Mouse (Mus musculus): Measurements from ENCODE around the gene Edem1. TPM values are rescaled to one million over a fixed set of nuclear protein-coding genes. Genes with fewer than 3 reads are reported as not detected.
A peak's percentile ranks its signal among the peaks of the same experiment; 100 is the strongest.

Gene Edem1
- polyA plus RNA-seq (2011; ENCODE audit: insufficient read depth, insufficient read length, low read depth, missing spikeins): 64.3 and 77.0 TPM in 2 replicates

DNA sequence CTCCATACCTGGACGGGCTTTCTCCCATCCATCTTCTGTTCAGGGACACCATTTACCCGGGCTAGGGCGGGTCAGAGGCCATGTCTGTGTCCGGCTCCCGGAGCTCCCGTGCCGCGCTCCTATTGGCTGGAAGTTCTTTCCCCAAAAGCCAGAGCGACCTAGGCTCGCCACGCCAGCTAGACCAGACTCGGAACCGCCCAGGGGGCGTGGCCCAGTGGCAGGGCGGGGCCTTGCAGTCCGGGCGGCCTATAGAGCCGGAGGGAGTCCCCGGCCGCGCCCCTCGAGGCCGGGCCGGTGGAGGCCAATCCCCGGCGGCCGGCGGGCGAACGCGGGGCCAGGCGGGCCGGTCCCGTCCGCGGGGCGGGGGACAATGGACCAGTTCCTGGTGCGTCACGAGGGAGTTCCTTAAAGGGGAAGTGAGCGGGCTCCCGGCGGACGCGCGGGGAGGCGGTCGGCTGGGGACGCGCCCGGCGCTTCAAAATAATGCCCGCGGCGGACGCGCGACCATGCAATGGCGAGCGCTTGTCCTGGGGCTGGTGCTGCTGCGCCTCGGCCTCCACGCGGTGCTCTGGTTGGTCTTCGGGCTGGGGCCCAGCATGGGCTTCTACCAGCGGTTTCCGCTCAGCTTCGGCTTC lies at the start of gene Edem1:
Gene Edem1, plus strand, starts transcription at position 408 of the 635 bp plus-strand sequence.
- peak within 1 kb of the TSS; percentile 44; the same call in 1 of the 2 replicates for H3K27ac ChIP-seq (ENCODE audit: insufficient read depth, low read length)

GRCm38 (mm10) chr6:108781865-108782264 lies 46.6 kb upstream of the Edem1 start:
- no peaks in the 10 kb centered on the region for H3K27me3 ChIP-seq (ENCODE audit: control insufficient read depth, insufficient read depth, low read length, poor library complexity, severe bottlenecking)
- H3K4me3 ChIP-seq (ENCODE audit: low read depth, low read length): no peak overlapping the region
- no peak overlapping the region for H3K9ac ChIP-seq (ENCODE audit: low read depth, poor library complexity, severe bottlenecking)
- no peak for TF ChIP-seq POLR2A (IDR thresholded peaks at IDR 0.05; ENCODE audit: insufficient read depth, low read length)
- TF ChIP-seq EP300 (IDR thresholded peaks at IDR 0.05; ENCODE audit: insufficient read depth, low read depth, low read length): no peak
- H3K9me3 ChIP-seq (replicated peaks; ENCODE audit: control insufficient read depth, insufficient read depth, low read length, poor library complexity, severe bottlenecking): no peaks in the 10 kb centered on the region
- H3K27ac ChIP-seq (ENCODE audit: insufficient read depth, low read length): no peak overlapping the region
- no peaks in the 10 kb centered on the region for H3K4me1 ChIP-seq (ENCODE audit: control insufficient read depth, insufficient read depth, low read length)
- H3K36me3 ChIP-seq (ENCODE audit: control insufficient read depth, insufficient read depth, low read length, poor library complexity, severe bottlenecking): no peaks in the 10 kb centered on the region

More for the DNA sequence above, at the start of gene Edem1:
- H3K4me3 ChIP-seq (ENCODE audit: low read depth, low read length): peak within 1 kb of the TSS; percentile 97
- TF ChIP-seq POLR2A (IDR thresholded peaks at IDR 0.05; ENCODE audit: insufficient read depth, low read length) (peak; percentile 29), CTCF (IDR thresholded peaks at IDR 0.05; ENCODE audit: low read depth, low read length) (no peak)
- no peaks in the 10 kb centered on the region for H3K9me3 ChIP-seq (replicated peaks; ENCODE audit: control insufficient read depth, insufficient read depth, low read length, poor library complexity, severe bottlenecking)
- no peaks in the 10 kb centered on the region for H3K27me3 ChIP-seq (ENCODE audit: control insufficient read depth, insufficient read depth, low read length, poor library complexity, severe bottlenecking)
- peak within 1 kb of the TSS; percentile 98 for H3K9ac ChIP-seq (ENCODE audit: low read depth, poor library complexity, severe bottlenecking)
- H3K36me3 ChIP-seq (ENCODE audit: control insufficient read depth, insufficient read depth, low read length, poor library complexity, severe bottlenecking): no peaks in the 10 kb centered on the region; the same call in 1 of the 2 replicates
- no peaks in the 10 kb centered on the region for H3K4me1 ChIP-seq (ENCODE audit: control insufficient read depth, insufficient read depth, low read length)

GRCm38 (mm10) chr6:108782526-108783183 lies 45.8 kb upstream of the Edem1 start, which contains the start of gene Arl8b:
Gene Arl8b (plus strand): TSS chr6:108783099.
- Histone ChIP-seq H3K9me3 (replicated peaks; ENCODE audit: control insufficient read depth, insufficient read depth, low read length, poor library complexity, severe bottlenecking) (no peaks in the 10 kb centered on the region), H3K9ac (ENCODE audit: low read depth, poor library complexity, severe bottlenecking) (peak within 1 kb of the TSS; percentile 80), H3K4me1 (ENCODE audit: control insufficient read depth, insufficient read depth, low read length) (no peaks in the 10 kb centered on the region), H3K4me3 (ENCODE audit: low read depth, low read length) (peak within 1 kb of the TSS; percentile 83), H3K27me3 (ENCODE audit: control insufficient read depth, insufficient read depth, low read length, poor library complexity, severe bottlenecking) (no peaks in the 10 kb centered on the region), H3K27ac (ENCODE audit: insufficient read depth, low read length) (no peak within 1 kb of the TSS), H3K36me3 (ENCODE audit: control insufficient read depth, insufficient read depth, low read length, poor library complexity, severe bottlenecking) (no peaks in the 10 kb centered on the region)
- peak; percentile 85 for TF ChIP-seq EP300 (IDR thresholded peaks at IDR 0.05; ENCODE audit: insufficient read depth, low read depth, low read length)
- TF ChIP-seq POLR2A (IDR thresholded peaks at IDR 0.05; ENCODE audit: insufficient read depth, low read length): peak; percentile 54
- peak; percentile 85 for TF ChIP-seq CTCF (IDR thresholded peaks at IDR 0.05; ENCODE audit: low read depth, low read length)

DNA sequence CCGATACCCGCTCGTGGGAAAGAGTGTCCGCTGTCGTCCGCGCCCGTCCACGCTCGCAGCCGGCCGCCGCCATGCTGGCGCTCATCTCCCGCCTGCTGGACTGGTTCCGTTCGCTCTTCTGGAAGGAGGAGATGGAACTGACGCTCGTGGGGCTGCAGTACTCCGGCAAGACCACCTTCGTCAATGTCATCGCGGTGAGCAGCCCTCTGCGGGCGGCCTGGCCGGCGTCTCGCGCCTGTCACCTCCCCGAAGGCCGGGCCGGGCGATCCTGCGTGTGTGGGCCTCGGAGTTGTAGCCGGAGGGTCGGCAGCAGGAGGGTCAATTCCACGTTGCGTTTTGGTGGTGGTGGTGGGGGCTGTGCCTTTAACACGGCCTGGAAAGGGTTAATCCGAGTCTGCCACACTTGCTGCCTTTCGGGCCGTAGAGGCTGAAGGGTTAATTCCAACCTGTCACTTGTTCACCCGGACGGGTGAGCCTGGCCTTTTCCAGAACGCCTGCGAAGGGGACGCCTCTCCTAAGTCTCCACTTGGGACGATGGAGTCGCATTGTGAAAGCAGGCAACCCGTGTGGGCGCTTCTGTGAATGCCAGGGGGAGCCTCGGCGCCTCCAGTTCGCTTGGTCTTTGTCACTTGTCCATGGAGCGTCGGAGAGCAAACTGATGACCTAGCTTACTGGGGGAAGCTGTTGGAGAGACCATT lies 45.1 kb upstream of the Edem1 start:
- TF ChIP-seq CTCF (IDR thresholded peaks at IDR 0.05; ENCODE audit: low read depth, low read length): no peak

GRCm38 (mm10) chr6:108784056-108784455 lies 44.4 kb upstream of the Edem1 start:
- H3K9ac ChIP-seq (ENCODE audit: low read depth, poor library complexity, severe bottlenecking): peak overlapping the region; percentile 80
- no peaks in the 10 kb centered on the region for H3K27me3 ChIP-seq (ENCODE audit: control insufficient read depth, insufficient read depth, low read length, poor library complexity, severe bottlenecking)
- no peaks in the 10 kb centered on the region for H3K9me3 ChIP-seq (replicated peaks; ENCODE audit: control insufficient read depth, insufficient read depth, low read length, poor library complexity, severe bottlenecking)
- H3K36me3 ChIP-seq (ENCODE audit: control insufficient read depth, insufficient read depth, low read length, poor library complexity, severe bottlenecking): no peaks in the 10 kb centered on the region
- no peak overlapping the region for H3K27ac ChIP-seq (ENCODE audit: insufficient read depth, low read length)
- no peak overlapping the region for H3K4me3 ChIP-seq (ENCODE audit: low read depth, low read length)
- TF ChIP-seq POLR2A (IDR thresholded peaks at IDR 0.05; ENCODE audit: insufficient read depth, low read length) (no peak), CTCF (IDR thresholded peaks at IDR 0.05; ENCODE audit: low read depth, low read length) (no peak), EP300 (IDR thresholded peaks at IDR 0.05; ENCODE audit: insufficient read depth, low read depth, low read length) (no peak)
- no peaks in the 10 kb centered on the region for H3K4me1 ChIP-seq (ENCODE audit: control insufficient read depth, insufficient read depth, low read length)

More for the DNA sequence above, 45.1 kb upstream of the Edem1 start:
- no peaks in the 10 kb centered on the region for H3K27me3 ChIP-seq (ENCODE audit: control insufficient read depth, insufficient read depth, low read length, poor library complexity, severe bottlenecking)
- H3K36me3 ChIP-seq (ENCODE audit: control insufficient read depth, insufficient read depth, low read length, poor library complexity, severe bottlenecking): no peaks in the 10 kb centered on the region
- no peaks in the 10 kb centered on the region for H3K9me3 ChIP-seq (replicated peaks; ENCODE audit: control insufficient read depth, insufficient read depth, low read length, poor library complexity, severe bottlenecking)
- no peak overlapping the region for H3K27ac ChIP-seq (ENCODE audit: insufficient read depth, low read length)
- H3K4me3 ChIP-seq (ENCODE audit: low read depth, low read length): peak overlapping the region; percentile 83
- no peaks in the 10 kb centered on the region for H3K4me1 ChIP-seq (ENCODE audit: control insufficient read depth, insufficient read depth, low read length)
- peak overlapping the region; percentile 80 for H3K9ac ChIP-seq (ENCODE audit: low read depth, poor library complexity, severe bottlenecking)

GRCm38 (mm10) chr6:108784796-108785195 lies 43.6 kb upstream of the Edem1 start:
- Histone ChIP-seq H3K4me3 (ENCODE audit: low read depth, low read length) (no peak overlapping the region), H3K4me1 (ENCODE audit: control insufficient read depth, insufficient read depth, low read length) (no peaks in the 10 kb centered on the region), H3K9ac (ENCODE audit: low read depth, poor library complexity, severe bottlenecking) (no peak overlapping the region), H3K27me3 (ENCODE audit: control insufficient read depth, insufficient read depth, low read length, poor library complexity, severe bottlenecking) (no peaks in the 10 kb centered on the region), H3K9me3 (replicated peaks; ENCODE audit: control insufficient read depth, insufficient read depth, low read length, poor library complexity, severe bottlenecking) (no peaks in the 10 kb centered on the region), H3K27ac (ENCODE audit: insufficient read depth, low read length) (no peak overlapping the region), H3K36me3 (ENCODE audit: control insufficient read depth, insufficient read depth, low read length, poor library complexity, severe bottlenecking) (no peaks in the 10 kb centered on the region)
- TF ChIP-seq EP300 (IDR thresholded peaks at IDR 0.05; ENCODE audit: insufficient read depth, low read depth, low read length) (no peak), POLR2A (IDR thresholded peaks at IDR 0.05; ENCODE audit: insufficient read depth, low read length) (no peak), CTCF (IDR thresholded peaks at IDR 0.05; ENCODE audit: low read depth, low read length) (no peak)

Measured in ES-Bruce4 (cell line).